Mouse (Mus musculus): ENCODE results near the gene Rtl10. TPM values are rescaled to one million over a fixed set of nuclear protein-coding genes. Genes with fewer than 3 reads are reported as not detected.

Gene Rtl10
- polyA plus RNA-seq (2014; fragmentation: Illumina TruSeq; extraction: RNeasy Lipid Tissue Mini Kit (QIAGEN cat#74804); ENCODE audit: insufficient read depth, low read depth, low replicate concordance): 1.3 TPM

GRCm38 (mm10) chr16:18498558-18498990, at the start of gene Rtl10, which contains the start of gene Gnb1l:
Gene Rtl10 (plus strand): TSS chr16:18498901.
Gene Gnb1l (plus strand): TSS chr16:18498713.

Other genes with a start within 250 kb of the Rtl10 start
- not detected for gene Gm49776, start 240.6 kb upstream of the Rtl10 start, polyA plus RNA-seq (2014; fragmentation: Illumina TruSeq; extraction: RNeasy Lipid Tissue Mini Kit (QIAGEN cat#74804); ENCODE audit: insufficient read depth, low read depth, low replicate concordance)
- 11.6 TPM for gene Dgcr8, start 209.7 kb upstream of the Rtl10 start, polyA plus RNA-seq (2014; fragmentation: Illumina TruSeq; extraction: RNeasy Lipid Tissue Mini Kit (QIAGEN cat#74804); ENCODE audit: insufficient read depth, low read depth, low replicate concordance)
- gene Tango2, start 150.8 kb upstream of the Rtl10 start, polyA plus RNA-seq (2014; fragmentation: Illumina TruSeq; extraction: RNeasy Lipid Tissue Mini Kit (QIAGEN cat#74804); ENCODE audit: insufficient read depth, low read depth, low replicate concordance): 25.2 TPM
- gene Arvcf, start 150.7 kb upstream of the Rtl10 start, polyA plus RNA-seq (2014; fragmentation: Illumina TruSeq; extraction: RNeasy Lipid Tissue Mini Kit (QIAGEN cat#74804); ENCODE audit: insufficient read depth, low read depth, low replicate concordance): 18.9 TPM
- 13.1 TPM for gene Txnrd2, start 72.5 kb upstream of the Rtl10 start, polyA plus RNA-seq (2014; fragmentation: Illumina TruSeq; extraction: RNeasy Lipid Tissue Mini Kit (QIAGEN cat#74804); ENCODE audit: insufficient read depth, low read depth, low replicate concordance)
- 79.8 TPM for gene Comt, start 72.0 kb upstream of the Rtl10 start, polyA plus RNA-seq (2014; fragmentation: Illumina TruSeq; extraction: RNeasy Lipid Tissue Mini Kit (QIAGEN cat#74804); ENCODE audit: insufficient read depth, low read depth, low replicate concordance)
- 3.4 TPM for gene Gnb1l, start 188 bp upstream of the Rtl10 start, polyA plus RNA-seq (2014; fragmentation: Illumina TruSeq; extraction: RNeasy Lipid Tissue Mini Kit (QIAGEN cat#74804); ENCODE audit: insufficient read depth, low read depth, low replicate concordance)
- 5.0 TPM for gene Tbx1, start 91.8 kb downstream of the Rtl10 start, polyA plus RNA-seq (2014; fragmentation: Illumina TruSeq; extraction: RNeasy Lipid Tissue Mini Kit (QIAGEN cat#74804); ENCODE audit: insufficient read depth, low read depth, low replicate concordance)
- gene Gp1bb, start 123.5 kb downstream of the Rtl10 start, polyA plus RNA-seq (2014; fragmentation: Illumina TruSeq; extraction: RNeasy Lipid Tissue Mini Kit (QIAGEN cat#74804); ENCODE audit: insufficient read depth, low read depth, low replicate concordance): 1.2 TPM
- gene Gm49601, start 127.5 kb downstream of the Rtl10 start, polyA plus RNA-seq (2014; fragmentation: Illumina TruSeq; extraction: RNeasy Lipid Tissue Mini Kit (QIAGEN cat#74804); ENCODE audit: insufficient read depth, low read depth, low replicate concordance): 0.51 TPM
- 8.3 TPM for gene Sept5, start 131.1 kb downstream of the Rtl10 start, polyA plus RNA-seq (2014; fragmentation: Illumina TruSeq; extraction: RNeasy Lipid Tissue Mini Kit (QIAGEN cat#74804); ENCODE audit: insufficient read depth, low read depth, low replicate concordance)